Mouse (Mus musculus): Measurements from ENCODE around the gene Foxred1. TPM values are rescaled to one million over a fixed set of nuclear protein-coding genes. Genes with fewer than 3 reads are reported as not detected.
A peak's percentile ranks its signal among the peaks of the same experiment; 100 is the strongest.

The Foxred1 gene
- 100 to 1,000 TPM in 1 of 2 experiments, 10 to 100 TPM in 1; 93.6 to 102 TPM for total RNA-seq (2021)
- long read RNA-seq, experiment 1, transcript Foxred1-202 (11 exons, 2,289 nt) = major isoform, 121 of 168 reads
- long read RNA-seq, experiment 1, partial matches to known transcripts = 20 of 168 reads
- long read RNA-seq, experiment 1, other reads (novel, unspliced or antisense) = 24 of 168 reads
- long read RNA-seq, experiment 2, transcript Foxred1-202 (11 exons, 2,289 nt) = major isoform, 97 of 119 reads
- long read RNA-seq, experiment 2, partial matches to known transcripts = 3 of 119 reads
- long read RNA-seq, experiment 2, other reads (novel, unspliced or antisense) = 18 of 119 reads

GRCm38 (mm10) chr9:35210542-35211474, at the start of gene Foxred1:
TSS of gene Foxred1 (minus strand) at chr9:35211055.
- peak; percentile 99 for DNase-seq

- DNase-seq = no peak
Observed at GRCm38 (mm10) chr9:35257365-35257764, 46.5 kb upstream of the Foxred1 start.

- no peak for DNase-seq
Observed at GRCm38 (mm10) chr9:35249476-35249875, 38.6 kb upstream of the Foxred1 start.

- no peak for DNase-seq
Observed at GRCm38 (mm10) chr9:35247405-35247804, 36.5 kb upstream of the Foxred1 start.

GRCm38 (mm10) chr9:35239734-35240133, 28.9 kb upstream of the Foxred1 start:
- no peak for DNase-seq

- no peak for DNase-seq
Observed at GRCm38 (mm10) chr9:35238915-35239571, 28.2 kb upstream of the Foxred1 start.

GRCm38 (mm10) chr9:35238371-35238770, 27.5 kb upstream of the Foxred1 start:
- DNase-seq = no peak

GRCm38 (mm10) chr9:35235996-35236395, 25.1 kb upstream of the Foxred1 start:
- no peak for DNase-seq

- DNase-seq = no peak
Observed at GRCm38 (mm10) chr9:35228671-35229070, 17.8 kb upstream of the Foxred1 start.

GRCm38 (mm10) chr9:35223466-35223865, 12.6 kb upstream of the Foxred1 start:
- no peak for DNase-seq

- no peak for DNase-seq
Observed at GRCm38 (mm10) chr9:35217963-35218362, 7.1 kb upstream of the Foxred1 start.

GRCm38 (mm10) chr9:35211573-35212511, 987 bp upstream of the Foxred1 start:
- peak; percentile 30 for DNase-seq

GRCm38 (mm10) chr9:35204421-35204820, 6.4 kb downstream of the Foxred1 start:
- DNase-seq = no peak

GRCm38 (mm10) chr9:35203536-35203935, 7.3 kb downstream of the Foxred1 start:
- no peak for DNase-seq

- no peak for DNase-seq
Observed at GRCm38 (mm10) chr9:35200529-35201060, 10.3 kb downstream of the Foxred1 start.

- DNase-seq = peak; percentile 97
Observed at GRCm38 (mm10) chr9:35199772-35200471, 10.9 kb downstream of the Foxred1 start, which contains the start of the genes Srpr and Tirap. TSS of gene Srpr (plus strand) at chr9:35200175. TSS of gene Tirap (minus strand) at chr9:35200291.

- no peak for DNase-seq
Observed at GRCm38 (mm10) chr9:35198945-35199771, 11.7 kb downstream of the Foxred1 start.

GRCm38 (mm10) chr9:35198351-35198750, 12.5 kb downstream of the Foxred1 start:
- DNase-seq = no peak

GRCm38 (mm10) chr9:35197625-35198024, 13.2 kb downstream of the Foxred1 start:
- no peak for DNase-seq

All from adrenal gland, postnatal 10 days (tissue).